Mouse (Mus musculus) heart, embryonic 16.5 days (tissue): ENCODE data around the gene Gm12166. TPM values are rescaled to one million over a fixed set of nuclear protein-coding genes. Genes with fewer than 3 reads are reported as not detected.
"Not testable (repeated sequence)": the region's sequence is repeated elsewhere in the genome, so short reads cannot be mapped to it uniquely, and the experiment has no call there.

Experiments used
- ATAC-seq: fragments of 200-750 bp; cut with Nextera tagmentation; replicated peaks from 2 replicates; pipeline ENCODE4 v1.8.0; 2017; ENCODE audit warnings: moderate number of reproducible peaks; ENCODE audit not compliant: insufficient read depth, low FRiP score; ENCODE audit errors: extremely low read depth
- H3K27ac ChIP-seq: fragments of 300-500 bp; sonication (generic); 2 replicates; pipeline ENCODE4 v1.5.1; 2014; ENCODE audit warnings: mild to moderate bottlenecking, low read length, control low read depth, moderate library complexity
- H3K27me3 ChIP-seq: fragments of 300-500 bp; sonication (generic); 2 replicates; pipeline ENCODE4 v1.6.1; 2014; ENCODE audit warnings: low read length, mixed read lengths; ENCODE audit not compliant: control insufficient read depth, insufficient read depth
- H3K36me3 ChIP-seq: fragments of 300-500 bp; sonication (generic); 2 replicates; pipeline ENCODE4 v1.6.1; 2014; ENCODE audit not compliant: control insufficient read depth, insufficient read depth
- H3K4me1 ChIP-seq: fragments of 300-500 bp; sonication (generic); 2 replicates; pipeline ENCODE4 v1.6.1; 2014; ENCODE audit warnings: low read length, mixed read lengths; ENCODE audit not compliant: control insufficient read depth, insufficient read depth
- H3K4me2 ChIP-seq: fragments of 300-500 bp; sonication (generic); 2 replicates; pipeline ENCODE4 v1.6.1; 2014; ENCODE audit warnings: low read depth, mild to moderate bottlenecking, control low read depth, low read length
- H3K4me3 ChIP-seq: fragments of 300-500 bp; sonication (generic); 2 replicates; pipeline ENCODE4 v1.5.1; 2014; ENCODE audit warnings: mild to moderate bottlenecking, control low read depth, low read length
- H3K9ac ChIP-seq: fragments of 300-500 bp; sonication (generic); 2 replicates; pipeline ENCODE4 v1.6.1; 2014; ENCODE audit warnings: low read length, control low read depth
- H3K9me3 ChIP-seq: fragments of 300-500 bp; sonication (generic); replicated peaks from 2 replicates; pipeline ENCODE4 v1.6.1; 2016; ENCODE audit warnings: low read length; ENCODE audit not compliant: control insufficient read depth
- WGBS: fragments of 180-500 bp; shearing (Covaris S2); extraction: QIAGEN DNeasy Blood & Tissue Kit; methylation state at CpG from one replicate; pipeline ENCODE4 v1.1.7; 2014; 5-methylcytosine and 5-hydroxymethylcytosine counted together
- polyA plus RNA-seq: library from polyadenylated mRNA; unstranded; fragments of >200 nt; fragmentation: Nextera tagmentation; extraction: Ambion mirVana; gene quantifications from 2 replicates; pipeline ENCODE4 v1.2.1, GENCODE M21; 2015

Gene Gm12166
- 3.0 and 10.7 TPM in 2 replicates for polyA plus RNA-seq

DNA sequence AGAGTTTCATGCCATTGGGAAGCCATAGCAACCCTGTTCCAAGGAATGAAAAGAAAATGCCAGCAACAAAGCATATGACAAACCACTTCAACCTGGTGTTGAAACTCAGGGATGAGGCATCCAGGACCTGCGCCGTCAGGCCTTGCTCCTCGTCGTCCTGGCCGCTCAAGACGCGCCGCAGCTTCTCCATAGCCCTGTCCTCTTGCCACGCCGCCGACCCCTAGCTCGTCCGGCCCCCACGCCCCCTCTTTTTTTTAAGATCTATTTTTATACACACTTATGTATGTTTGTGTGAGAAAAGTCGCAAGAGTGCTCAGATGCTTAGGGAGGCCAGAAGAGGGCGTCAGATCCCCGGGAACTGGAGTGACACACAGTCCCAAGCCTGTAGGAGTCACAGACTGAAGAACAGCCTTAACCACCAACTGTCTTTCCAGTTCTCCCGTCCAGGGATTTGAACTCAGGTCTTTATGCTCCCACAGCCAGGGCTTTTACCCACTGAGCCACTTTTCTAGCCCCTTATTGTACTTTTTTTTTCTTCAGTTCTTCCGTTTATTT, at the start of gene Gm12166:
Gene Gm12166, minus strand, starts transcription at position 217 of the 555 bp plus-strand sequence.
- Histone ChIP-seq H3K4me2 (peak within 1 kb of the TSS; percentile 57), H3K4me3 (peak within 1 kb of the TSS; percentile 41), H3K4me1 (peaks cover 18% of the 10 kb centered on the region), H3K9ac (peak within 1 kb of the TSS; percentile 58)
- H3K27me3 ChIP-seq, H3K9me3 ChIP-seq, H3K27ac ChIP-seq, H3K36me3 ChIP-seq: not testable (repeated sequence)
- WGBS: 26% methylated on average over 19 of the region's 19 CpGs
- ATAC-seq: peak; percentile 28; the same call in 1 of the 2 replicates

GRCm38 (mm10) chr11:46097062-46097461, 44.9 kb upstream of the Gm12166 start:
- no peaks in the 10 kb centered on the region for H3K9me3 ChIP-seq
- 48% methylated on average over 3 of the region's 3 CpGs for WGBS

DNA sequence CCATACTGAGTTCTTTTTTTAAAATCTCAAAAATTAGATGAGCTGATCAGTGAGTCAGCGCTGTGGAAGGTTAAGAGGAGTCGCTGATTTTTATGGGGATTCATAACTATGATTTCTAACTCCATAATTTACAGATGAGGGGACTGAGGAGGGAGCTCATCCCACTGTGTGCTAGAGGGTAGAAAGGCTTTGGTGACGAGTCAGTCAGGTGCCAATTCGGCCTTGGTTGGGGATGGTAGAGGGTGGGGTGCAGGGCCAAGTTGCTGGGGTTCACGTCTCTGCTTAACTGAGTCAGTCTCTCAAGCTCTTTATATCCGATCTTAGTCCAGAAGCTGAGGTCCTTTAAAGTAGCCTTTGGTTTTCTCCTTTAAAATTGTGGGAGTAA, 44.1 kb upstream of the Gm12166 start:
- no peak for ATAC-seq

More at GRCm38 (mm10) chr11:46097062-46097461, 44.9 kb upstream of the Gm12166 start:
- no peaks in the 10 kb centered on the region for H3K27me3 ChIP-seq
- H3K4me2 ChIP-seq: no peak overlapping the region
- peaks cover 28% of the 10 kb centered on the region for H3K4me1 ChIP-seq
- ATAC-seq: no peak
- H3K4me3 ChIP-seq: no peak overlapping the region
- no peak overlapping the region for H3K27ac ChIP-seq
- H3K9ac ChIP-seq: 0 out of 2 replicates have a peak overlapping the region, but pooled peaks have one; percentile 6
- H3K36me3 ChIP-seq: peaks cover 39% of the 10 kb centered on the region

GRCm38 (mm10) chr11:46095477-46096264, 43.5 kb upstream of the Gm12166 start:
- H3K9ac ChIP-seq: no peak overlapping the region
- peak; percentile 49 for ATAC-seq
- WGBS: 57% methylated on average over 9 of the region's 9 CpGs

More for the DNA sequence above, 44.1 kb upstream of the Gm12166 start:
- peak overlapping the region; percentile 30 for H3K27ac ChIP-seq
- H3K4me2 ChIP-seq: no peak overlapping the region
- H3K4me3 ChIP-seq: no peak overlapping the region
- H3K27me3 ChIP-seq: no peaks in the 10 kb centered on the region
- 89% methylated on average over 6 of the region's 6 CpGs for WGBS
- peaks cover 38% of the 10 kb centered on the region for H3K36me3 ChIP-seq
- no peak overlapping the region for H3K9ac ChIP-seq
- no peaks in the 10 kb centered on the region for H3K9me3 ChIP-seq
- H3K4me1 ChIP-seq: peaks cover 36% of the 10 kb centered on the region

DNA sequence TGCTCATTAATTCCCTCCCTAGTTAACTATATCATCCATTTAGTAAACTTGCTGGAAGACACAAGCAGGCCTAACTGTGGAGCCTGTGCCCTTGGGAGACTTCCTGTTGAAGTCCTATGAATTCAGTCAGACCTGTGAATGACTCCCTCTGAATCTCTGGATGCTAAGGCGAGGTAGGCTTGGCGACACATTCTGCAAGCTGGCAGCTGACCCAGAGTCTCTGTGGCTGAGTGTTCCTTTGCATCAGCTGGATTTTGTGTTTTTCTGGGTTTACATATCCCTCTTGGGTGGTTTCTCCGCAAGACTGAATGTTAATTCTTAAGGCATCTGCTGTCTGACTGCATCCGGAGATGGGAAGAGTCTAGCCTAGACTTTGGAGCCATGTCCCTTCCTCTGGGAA, 40.0 kb upstream of the Gm12166 start:
- no peak for ATAC-seq
- Histone ChIP-seq H3K27ac (peak overlapping the region; percentile 12), H3K27me3 (no peaks in the 10 kb centered on the region), H3K9me3 (no peaks in the 10 kb centered on the region), H3K9ac (0 out of 2 replicates have a peak overlapping the region, but pooled peaks have one; percentile 14), H3K4me1 (peaks cover 64% of the 10 kb centered on the region), H3K4me3 (no peak overlapping the region), H3K4me2 (no peak overlapping the region), H3K36me3 (peaks cover 12% of the 10 kb centered on the region)
- 65% methylated on average over 4 of the region's 4 CpGs for WGBS

More at GRCm38 (mm10) chr11:46095477-46096264, 43.5 kb upstream of the Gm12166 start:
- no peaks in the 10 kb centered on the region for H3K27me3 ChIP-seq
- H3K4me3 ChIP-seq: no peak overlapping the region
- H3K27ac ChIP-seq: peak overlapping the region; percentile 30
- H3K36me3 ChIP-seq: peaks cover 32% of the 10 kb centered on the region
- peaks cover 42% of the 10 kb centered on the region for H3K4me1 ChIP-seq
- no peaks in the 10 kb centered on the region for H3K9me3 ChIP-seq
- H3K4me2 ChIP-seq: no peak overlapping the region

DNA sequence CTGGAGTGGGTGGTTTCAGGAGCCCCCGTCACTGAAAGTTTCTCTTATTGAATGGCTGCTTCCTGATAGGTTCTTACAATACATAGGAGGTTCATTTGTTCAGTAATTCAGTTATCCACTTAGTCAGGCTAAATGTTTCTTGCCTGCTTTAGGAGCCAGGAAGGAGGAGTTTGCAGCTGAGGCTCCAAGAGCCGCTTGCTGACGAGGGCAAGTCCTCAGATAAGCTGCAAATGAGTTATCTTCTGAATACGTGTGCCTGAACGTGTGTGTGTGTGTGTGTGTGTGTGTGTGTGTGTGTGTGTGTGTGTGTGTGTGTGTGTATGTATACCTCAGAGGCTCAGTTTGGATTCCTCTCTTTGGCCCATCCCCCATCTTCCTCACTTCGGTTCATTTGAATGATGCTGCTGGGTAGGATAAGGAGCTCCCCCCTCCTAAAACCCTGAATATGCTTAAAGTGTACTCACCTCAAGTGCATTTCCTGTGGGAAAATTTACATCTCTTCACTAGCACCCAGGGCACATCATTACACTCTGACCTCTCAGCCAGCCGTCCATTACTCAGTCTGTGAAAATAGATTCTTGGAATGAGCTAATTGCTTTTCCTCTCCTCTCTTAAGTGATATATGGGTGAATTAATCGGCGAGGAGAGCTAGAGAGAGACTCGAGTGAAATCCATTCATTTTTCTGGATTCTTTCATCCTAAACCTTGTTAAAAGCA, 39.0 kb upstream of the Gm12166 start:
- WGBS: 33% methylated on average over 10 of the region's 10 CpGs
- H3K27me3 ChIP-seq: no peaks in the 10 kb centered on the region
- peak overlapping the region; percentile 75 for H3K27ac ChIP-seq
- H3K9ac ChIP-seq: no peak overlapping the region
- no peak overlapping the region for H3K4me2 ChIP-seq
- peaks cover 65% of the 10 kb centered on the region for H3K4me1 ChIP-seq
- H3K4me3 ChIP-seq: no peak overlapping the region
- H3K9me3 ChIP-seq: no peaks in the 10 kb centered on the region
- H3K36me3 ChIP-seq: peaks cover 12% of the 10 kb centered on the region
- ATAC-seq: no peak

GRCm38 (mm10) chr11:46090036-46090725, 38.1 kb upstream of the Gm12166 start:
- H3K4me2 ChIP-seq: no peak overlapping the region
- H3K27ac ChIP-seq: peak overlapping the region; percentile 75
- H3K9ac ChIP-seq: no peak overlapping the region
- H3K4me3 ChIP-seq: no peak overlapping the region
- WGBS: 79% methylated on average over 10 of the region's 10 CpGs
- H3K36me3 ChIP-seq: peaks cover 12% of the 10 kb centered on the region
- H3K9me3 ChIP-seq: no peaks in the 10 kb centered on the region
- peaks cover 65% of the 10 kb centered on the region for H3K4me1 ChIP-seq
- ATAC-seq: peak; percentile 12; the same call in 1 of the 2 replicates
- no peaks in the 10 kb centered on the region for H3K27me3 ChIP-seq

DNA sequence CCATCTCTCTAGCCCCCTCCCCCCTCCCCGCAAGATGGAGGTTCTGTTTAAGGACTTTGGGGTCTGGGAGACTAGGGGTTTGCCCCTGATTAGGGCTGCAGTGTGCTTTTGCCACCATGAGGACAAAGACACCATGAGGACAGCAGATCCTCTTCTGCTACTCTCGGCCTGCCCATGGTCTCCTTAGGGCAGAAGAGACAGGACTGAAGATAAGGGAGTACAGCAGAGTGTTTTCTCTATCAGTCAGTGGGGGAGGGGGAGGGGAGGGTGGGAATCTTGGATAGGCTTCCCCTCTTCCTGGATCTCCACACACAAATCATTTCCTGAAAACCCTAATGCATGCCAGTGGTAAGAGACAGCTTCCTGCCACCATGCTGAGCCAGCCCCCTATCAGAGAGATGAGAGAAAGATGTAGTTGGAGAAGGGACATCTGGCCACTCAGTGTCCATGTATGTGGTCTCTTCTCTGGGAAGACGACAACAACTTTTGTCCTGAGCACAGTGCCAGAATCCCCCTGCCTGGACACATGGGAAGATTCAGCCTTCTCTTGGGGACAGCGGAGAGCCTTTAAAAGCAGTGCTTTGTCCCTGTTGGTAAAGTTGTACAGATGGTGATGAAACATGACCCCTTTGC, 37.1 kb upstream of the Gm12166 start:
- no peak overlapping the region for H3K4me2 ChIP-seq
- H3K36me3 ChIP-seq: peaks cover 4% of the 10 kb centered on the region; the same call in 1 of the 2 replicates
- H3K27me3 ChIP-seq: no peaks in the 10 kb centered on the region
- H3K27ac ChIP-seq: peak overlapping the region; percentile 73
- H3K4me1 ChIP-seq: peaks cover 70% of the 10 kb centered on the region
- 48% methylated on average over 4 of the region's 4 CpGs for WGBS
- ATAC-seq: no peak; the same call in 1 of the 2 replicates
- no peak overlapping the region for H3K4me3 ChIP-seq
- H3K9me3 ChIP-seq: no peaks in the 10 kb centered on the region
- H3K9ac ChIP-seq: no peak overlapping the region
